Mouse (Mus musculus) thymus, adult 2 months (tissue): ENCODE data around the gene Kif6.

Experiments
- CTCF ChIP-seq: fragments of 200-500 bp; IDR thresholded peaks from 2 replicates; pipeline ENCODE4 v1.5.1; 2012; ENCODE audit warnings: mild to moderate bottlenecking, control low read depth, low read length, moderate library complexity, borderline replicate concordance; ENCODE audit not compliant: control insufficient read depth, poor library complexity, insufficient read depth; ENCODE audit errors: extremely low read depth
- POLR2A ChIP-seq: fragments of 200-500 bp; IDR thresholded peaks from 2 replicates; pipeline ENCODE4 v1.6.1; 2012; ENCODE audit warnings: mild to moderate bottlenecking, low read length, control low read depth, moderate library complexity; ENCODE audit not compliant: control insufficient read depth, poor library complexity, insufficient read depth; ENCODE audit errors: extremely low read depth

DNA sequence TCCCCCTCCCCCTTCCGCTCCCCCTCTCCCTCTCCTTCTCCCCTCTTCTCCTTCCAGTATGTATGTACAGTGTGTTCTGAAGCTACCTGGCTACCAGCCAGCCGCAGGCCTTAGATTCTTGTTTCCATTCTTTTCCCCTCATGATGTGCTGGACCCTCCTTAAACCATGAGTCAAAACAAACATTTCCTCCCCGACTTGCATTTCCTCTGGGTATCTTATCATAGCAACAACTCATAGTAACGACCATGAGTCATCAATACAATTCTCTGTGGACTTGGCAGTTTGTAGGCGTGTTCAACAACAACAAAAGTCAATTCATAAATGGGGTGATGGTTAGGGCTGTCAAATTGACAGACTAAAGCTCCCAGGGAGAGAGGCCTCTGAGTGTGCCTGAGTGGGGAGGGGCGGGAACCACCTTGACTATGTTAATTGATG is 136.0 kb downstream of the Kif6 start:
- no peak for TF ChIP-seq CTCF
- TF ChIP-seq POLR2A = no peak
